Mouse (Mus musculus): ENCODE results near the gene Pms2.

Gene Pms2

GRCm38 (mm10) chr5:143909417-143910400 is at the start of gene Pms2, which contains the start of gene Aimp2:
Gene Pms2, plus strand, starts transcription at chr5:143909964.
Gene Aimp2, minus strand, starts transcription at chr5:143909847.
- DNase-seq (ENCODE audit: low spot score), result peak; percentile 95

GRCm38 (mm10) chr5:143871547-143872169 is 38.1 kb upstream of the Pms2 start:
- DNase-seq (ENCODE audit: low spot score), result no peak

GRCm38 (mm10) chr5:143874571-143874970 is 35.2 kb upstream of the Pms2 start:
- DNase-seq (ENCODE audit: low spot score), result no peak

- DNase-seq (ENCODE audit: low spot score), result no peak
Observed at GRCm38 (mm10) chr5:143885274-143885673, 24.5 kb upstream of the Pms2 start.

- DNase-seq (ENCODE audit: low spot score), result no peak
Observed at GRCm38 (mm10) chr5:143890741-143891140, 19.0 kb upstream of the Pms2 start.

GRCm38 (mm10) chr5:143892255-143892886 is 17.4 kb upstream of the Pms2 start:
- DNase-seq (ENCODE audit: low spot score), result no peak

- DNase-seq (ENCODE audit: low spot score), result no peak
Observed at GRCm38 (mm10) chr5:143893396-143893795, 16.4 kb upstream of the Pms2 start.

GRCm38 (mm10) chr5:143897635-143898330 is 12.0 kb upstream of the Pms2 start, which contains the start of gene Ankrd61:
Gene Ankrd61, minus strand, starts transcription at chr5:143897685.
- DNase-seq (ENCODE audit: low spot score), result no peak

GRCm38 (mm10) chr5:143902111-143902510 is 7.7 kb upstream of the Pms2 start:
- no peak for DNase-seq (ENCODE audit: low spot score)

- DNase-seq (ENCODE audit: low spot score), result no peak
Observed at GRCm38 (mm10) chr5:143903813-143904212, 6.0 kb upstream of the Pms2 start.

- no peak for DNase-seq (ENCODE audit: low spot score)
Observed at GRCm38 (mm10) chr5:143906429-143906828, 3.3 kb upstream of the Pms2 start.

GRCm38 (mm10) chr5:143908926-143909325 is 838 bp upstream of the Pms2 start:
- DNase-seq (ENCODE audit: low spot score), result no peak

GRCm38 (mm10) chr5:143916221-143916620 is 6.5 kb downstream of the Pms2 start:
- no peak for DNase-seq (ENCODE audit: low spot score)

GRCm38 (mm10) chr5:143917418-143917817 is 7.7 kb downstream of the Pms2 start:
- peak; percentile 16 for DNase-seq (ENCODE audit: low spot score)

- no peak for DNase-seq (ENCODE audit: low spot score)
Observed at GRCm38 (mm10) chr5:143918120-143918519, 8.4 kb downstream of the Pms2 start.

GRCm38 (mm10) chr5:143924781-143925452 is 15.2 kb downstream of the Pms2 start:
- DNase-seq (ENCODE audit: low spot score), result no peak

GRCm38 (mm10) chr5:143927875-143928274 is 18.1 kb downstream of the Pms2 start, which contains the start of gene Gm42421:
Gene Gm42421, plus strand, starts transcription at chr5:143928175.
- DNase-seq (ENCODE audit: low spot score), result no peak

GRCm38 (mm10) chr5:143929291-143929690 is 19.5 kb downstream of the Pms2 start:
- DNase-seq (ENCODE audit: low spot score), result no peak

GRCm38 (mm10) chr5:143930656-143931055 is 20.9 kb downstream of the Pms2 start:
- no peak for DNase-seq (ENCODE audit: low spot score)

GRCm38 (mm10) chr5:143931863-143932580 is 22.3 kb downstream of the Pms2 start:
- no peak for DNase-seq (ENCODE audit: low spot score)
